ENCODE assay signal across 10 mouse cellular contexts in the genomic region with DNA sequence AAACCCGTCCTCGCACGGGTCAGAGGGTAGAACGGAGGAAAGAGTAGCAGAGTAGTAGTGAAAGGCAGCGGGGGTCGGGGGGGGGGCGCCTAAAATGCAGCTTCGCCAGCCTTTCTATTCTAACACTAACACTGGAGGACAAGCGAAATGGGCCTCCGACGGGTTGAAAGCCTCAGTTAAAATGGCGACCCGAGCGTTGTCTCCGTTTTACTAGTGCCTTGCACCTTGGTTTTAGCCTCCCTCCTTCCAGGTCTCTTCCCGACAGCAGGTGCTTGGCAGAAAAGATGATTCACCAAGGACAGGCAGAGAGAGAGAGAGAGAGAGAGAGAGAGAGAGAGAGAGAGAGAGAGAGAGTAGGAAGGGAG. TPM values are rescaled to one million over a fixed set of nuclear protein-coding genes. Genes with fewer than 3 reads are reported as not detected.
DNase-seq lines count a peak whose midpoint lies in the region; ATAC-seq and TF ChIP-seq lines count a peak whose summit lies in the region.
"Had no signal": no experiment of that assay in that cellular context is flagged by ENCODE, and none has a peak within 500 bp of the region (broad histone marks: within the 10 kb centered on the region; RNA-seq: fewer than 3 reads in every experiment).

No protein-coding gene starts in this region.

- DNase-seq in cerebellum, adult 9-10 months = peak; percentile 63
- DNase-seq in hindbrain, embryonic 10.5 days (ENCODE audit: low spot score) = peak; percentile 41
- no peak for DNase-seq in midbrain, postnatal 0 days (ENCODE audit: low spot score)
- DNase-seq in yolk sac, embryonic 10.5 days (ENCODE audit: low spot score) = no peak
- DNase-seq in lung, postnatal 10 days = no peak
- no peak for DNase-seq in thymus, postnatal 10 days (ENCODE audit: low spot score in 2 of 2)

- peak overlapping the region; percentile 16; the same call in 1 of the 2 replicates for H3K4me3 ChIP-seq in intestine, postnatal 0 days (ENCODE audit: low read depth, low read length)
- no peak overlapping the region for H3K4me3 ChIP-seq in intestine, embryonic 16.5 days (ENCODE audit: low read length)
- H3K4me3 ChIP-seq in hindbrain, embryonic 10.5 days = peak overlapping the region; percentile 73
- H3K4me3 ChIP-seq in midbrain, postnatal 0 days (ENCODE audit: low read depth, low read length) = no peak overlapping the region

- H3K36me3 ChIP-seq in intestine, postnatal 0 days (ENCODE audit: control insufficient read depth, insufficient read depth) = no peaks in the 10 kb centered on the region
- no peaks in the 10 kb centered on the region for H3K36me3 ChIP-seq in intestine, embryonic 16.5 days (ENCODE audit: control insufficient read depth, insufficient read depth, low read length)
- no peaks in the 10 kb centered on the region for H3K36me3 ChIP-seq in hindbrain, embryonic 10.5 days
- H3K36me3 ChIP-seq in midbrain, postnatal 0 days (ENCODE audit: insufficient read depth, low read length) = no peaks in the 10 kb centered on the region

- no peak for ATAC-seq in intestine, postnatal 0 days
- ATAC-seq in intestine, embryonic 16.5 days = no peak
- no peak for ATAC-seq in midbrain, postnatal 0 days (ENCODE audit: low FRiP score)

- H3K4me2 ChIP-seq in intestine, postnatal 0 days (replicated peaks; ENCODE audit: low read depth) = peak overlapping the region; percentile 17; the same call in 1 of the 2 replicates
- H3K4me2 ChIP-seq in intestine, embryonic 16.5 days (ENCODE audit: low read depth, low read length) = no peak overlapping the region
- H3K4me2 ChIP-seq in midbrain, postnatal 0 days (ENCODE audit: low read depth, low read length, poor library complexity, severe bottlenecking) = peak overlapping the region; percentile 15; the same call in 1 of the 2 replicates
- H3K4me2 ChIP-seq: lung, embryonic 14.5 days had no signal

- no peak overlapping the region for H3K27ac ChIP-seq in intestine, postnatal 0 days (ENCODE audit: low read depth, low read length)
- H3K27ac ChIP-seq in intestine, embryonic 16.5 days (ENCODE audit: low read length) = no peak overlapping the region
- H3K27ac ChIP-seq in hindbrain, embryonic 10.5 days = peak overlapping the region; percentile 96
- H3K27ac ChIP-seq in midbrain, postnatal 0 days (ENCODE audit: low read depth, low read length) = no peak overlapping the region
- H3K27ac ChIP-seq: stomach, postnatal 0 days had no signal

- H3K9me3 ChIP-seq in intestine, postnatal 0 days (ENCODE audit: control insufficient read depth) = no peaks in the 10 kb centered on the region
- no peaks in the 10 kb centered on the region for H3K9me3 ChIP-seq in intestine, embryonic 16.5 days (ENCODE audit: control insufficient read depth, low read length)
- H3K9me3 ChIP-seq in hindbrain, embryonic 10.5 days = no peaks in the 10 kb centered on the region
- no peaks in the 10 kb centered on the region for H3K9me3 ChIP-seq in midbrain, postnatal 0 days (ENCODE audit: low read length)

- no peak for TF ChIP-seq CTCF in intestine, postnatal 0 days (IDR thresholded peaks at IDR 0.05; ENCODE audit: low read depth)
- no peak for TF ChIP-seq CTCF in midbrain, postnatal 0 days (IDR thresholded peaks at IDR 0.05)

- H3K9ac ChIP-seq in intestine, postnatal 0 days (ENCODE audit: low read depth, low read length) = no peak overlapping the region
- H3K9ac ChIP-seq in intestine, embryonic 16.5 days (ENCODE audit: low read depth, low read length) = no peak overlapping the region
- no peak overlapping the region for H3K9ac ChIP-seq in midbrain, postnatal 0 days (replicated peaks; ENCODE audit: low read length, poor library complexity, severe bottlenecking)
- H3K9ac ChIP-seq: lung, embryonic 14.5 days had no signal

- 0 out of 2 replicates have a peak, but pooled peaks cover 2% of the 10 kb centered on the region for H3K4me1 ChIP-seq in intestine, postnatal 0 days (replicated peaks; ENCODE audit: control insufficient read depth, insufficient read depth, low read length)
- H3K4me1 ChIP-seq in intestine, embryonic 16.5 days (ENCODE audit: control insufficient read depth, insufficient read depth, low read length) = peaks cover 22% of the 10 kb centered on the region
- peaks cover 85% of the 10 kb centered on the region for H3K4me1 ChIP-seq in hindbrain, embryonic 10.5 days (replicated peaks)
- no peaks in the 10 kb centered on the region for H3K4me1 ChIP-seq in midbrain, postnatal 0 days (ENCODE audit: insufficient read depth, low read length)

- H3K27me3 ChIP-seq in intestine, postnatal 0 days (replicated peaks; ENCODE audit: control insufficient read depth, insufficient read depth, low read length) = peaks cover 99% of the 10 kb centered on the region
- H3K27me3 ChIP-seq in intestine, embryonic 16.5 days (replicated peaks; ENCODE audit: control insufficient read depth, insufficient read depth, low read length) = peaks cover 83% of the 10 kb centered on the region
- peaks cover 100% of the 10 kb centered on the region for H3K27me3 ChIP-seq in hindbrain, embryonic 10.5 days (ENCODE audit: insufficient read depth, poor library complexity, severe bottlenecking)
- peaks cover 92% of the 10 kb centered on the region for H3K27me3 ChIP-seq in midbrain, postnatal 0 days (ENCODE audit: insufficient read depth, low read length)

- 3% methylated on average over 16 of the region's 16 CpGs for WGBS in intestine, postnatal 0 days
- 2% methylated on average over 16 of the region's 16 CpGs for WGBS in intestine, embryonic 16.5 days
- under 1% methylated on average over 16 of the region's 16 CpGs for WGBS in hindbrain, embryonic 10.5 days
- WGBS in midbrain, postnatal 0 days = 0% methylated on average over 15 of the region's 16 CpGs

RNA-seq across cellular contexts. Expression of gene Pax6, which starts 3.9 kb away (rescaled TPM):
- polyA plus RNA-seq in intestine, postnatal 0 days (2015; fragmentation: Nextera tagmentation; extraction: Ambion mirVana) = 0.43 and 0.51 TPM in 2 replicates
- polyA plus RNA-seq in intestine, embryonic 16.5 days (2015; fragmentation: Nextera tagmentation; extraction: Ambion mirVana) = 1.2 and 1.8 TPM in 2 replicates
- 24.7 and 27.0 TPM in 2 replicates for polyA plus RNA-seq in hindbrain, embryonic 10.5 days (2016; fragmentation: Nextera tagmentation; extraction: Ambion mirVana)
- total RNA-seq in midbrain, postnatal 0 days (2014; rRNA removed) = 15.4 and 27.1 TPM in 2 replicates
- polyA plus RNA-seq in midbrain, postnatal 0 days (2015; fragmentation: Nextera tagmentation; extraction: Ambion mirVana) = 6.9 and 11.3 TPM in 2 replicates
- polyA plus RNA-seq: lung, embryonic 14.5 days had no signal

Comparison
In these comparisons a context has a peak if more than half of its experiments do, and no peak if none do; other contexts are left out.
1. H3K4me3 ChIP-seq: peak in intestine, postnatal 0 days (single experiment) and hindbrain, embryonic 10.5 days (single experiment); none in intestine, embryonic 16.5 days (single experiment) and midbrain, postnatal 0 days (single experiment).
2. DNase-seq: peak in cerebellum, adult 9-10 months (single experiment) and hindbrain, embryonic 10.5 days (single experiment); none in midbrain, postnatal 0 days (single experiment), yolk sac, embryonic 10.5 days (single experiment), lung, postnatal 10 days (single experiment) and thymus, postnatal 10 days (0 of 2).